Mouse (Mus musculus) heart, embryonic 12.5 days (tissue): ENCODE data around the gene Pon1. TPM values are rescaled to one million over a fixed set of nuclear protein-coding genes. Genes with fewer than 3 reads are reported as not detected.
"Not testable (repeated sequence)": the region's sequence is repeated elsewhere in the genome, so short reads cannot be mapped to it uniquely, and the experiment has no call there.

Experiments
- ATAC-seq: fragments of 200-750 bp; cut with Nextera tagmentation; 2 replicates; pipeline ENCODE4 v1.8.0; 2017; ENCODE audit warnings: moderate TSS enrichment, moderate library complexity; ENCODE audit not compliant: insufficient number of reproducible peaks, low FRiP score
- H3K27ac ChIP-seq: fragments of 300-500 bp; sonication (generic); 2 replicates; pipeline ENCODE4 v1.5.1; 2016; ENCODE audit warnings: mild to moderate bottlenecking, moderate library complexity; ENCODE audit not compliant: poor library complexity, severe bottlenecking
- H3K27me3 ChIP-seq: fragments of 300-500 bp; sonication (generic); replicated peaks from 2 replicates; pipeline ENCODE4 v1.6.1; 2016; ENCODE audit warnings: mild to moderate bottlenecking, moderate library complexity
- H3K36me3 ChIP-seq: fragments of 300-500 bp; sonication (generic); 2 replicates; pipeline ENCODE4 v1.6.1; 2016; ENCODE audit warnings: mild to moderate bottlenecking, moderate library complexity
- H3K4me1 ChIP-seq: fragments of 300-500 bp; sonication (generic); replicated peaks from 2 replicates; pipeline ENCODE4 v1.6.1; 2016; ENCODE audit warnings: mild to moderate bottlenecking
- H3K4me2 ChIP-seq: fragments of 300-500 bp; sonication (generic); 2 replicates; pipeline ENCODE4 v1.6.1; 2016; ENCODE audit warnings: mild to moderate bottlenecking, moderate library complexity
- H3K4me3 ChIP-seq: fragments of 300-500 bp; sonication (generic); 2 replicates; pipeline ENCODE4 v1.5.1; 2016; ENCODE audit warnings: mild to moderate bottlenecking
- H3K9ac ChIP-seq: fragments of 300-500 bp; sonication (generic); 2 replicates; pipeline ENCODE4 v1.6.1; 2016; ENCODE audit warnings: mild to moderate bottlenecking, moderate library complexity
- H3K9me3 ChIP-seq: fragments of 300-500 bp; sonication (generic); replicated peaks from 2 replicates; pipeline ENCODE4 v1.6.1; 2016; ENCODE audit warnings: mild to moderate bottlenecking, moderate library complexity
- WGBS: fragments of 180-500 bp; shearing (Covaris S2); methylation state at CpG from one replicate; pipeline ENCODE4 v1.1.7; 2016; 5-methylcytosine and 5-hydroxymethylcytosine counted together
- polyA plus RNA-seq: library from polyadenylated mRNA; unstranded; fragments of >200 nt; fragmentation: Nextera tagmentation; extraction: Ambion mirVana; gene quantifications from 2 replicates; pipeline ENCODE4 v1.2.1, GENCODE M21; 2016

The Pon1 gene
- not detected in 2 replicates for polyA plus RNA-seq

DNA sequence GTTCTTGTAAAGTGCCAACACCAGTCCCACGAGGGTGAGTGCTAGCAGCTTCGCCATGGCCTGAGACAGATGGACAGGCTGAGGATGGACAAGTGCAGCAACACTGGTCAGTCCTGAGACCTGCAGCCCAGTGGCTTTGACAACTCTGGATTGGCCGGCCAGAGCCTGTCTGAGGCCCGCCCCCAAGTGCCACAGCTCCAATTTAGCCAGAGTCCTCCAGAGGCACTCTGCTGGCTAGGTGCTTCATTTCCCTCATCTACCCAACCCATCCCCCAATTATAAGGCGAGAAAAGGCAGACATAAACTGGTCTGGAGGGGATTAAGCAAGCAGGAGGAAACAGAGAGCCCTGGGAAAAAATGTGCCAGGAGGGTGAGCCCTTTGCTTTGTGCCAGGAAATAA lies at the start of gene Pon1:
Pon1 (minus strand) TSS at position 254 of the 400 bp plus-strand sequence.
- Histone ChIP-seq H3K4me3 (no peak within 1 kb of the TSS), H3K36me3 (no peaks in the 10 kb centered on the region), H3K4me2 (no peak within 1 kb of the TSS), H3K27me3 (peaks cover 3% of the 10 kb centered on the region; the same call in 1 of the 2 replicates), H3K4me1 (0 out of 2 replicates have a peak, but pooled peaks cover 6% of the 10 kb centered on the region), H3K9me3 (no peaks in the 10 kb centered on the region), H3K9ac (no peak within 1 kb of the TSS), H3K27ac (no peak within 1 kb of the TSS)
- no peak for ATAC-seq
- 23% methylated on average over 5 of the region's 5 CpGs for WGBS

DNA sequence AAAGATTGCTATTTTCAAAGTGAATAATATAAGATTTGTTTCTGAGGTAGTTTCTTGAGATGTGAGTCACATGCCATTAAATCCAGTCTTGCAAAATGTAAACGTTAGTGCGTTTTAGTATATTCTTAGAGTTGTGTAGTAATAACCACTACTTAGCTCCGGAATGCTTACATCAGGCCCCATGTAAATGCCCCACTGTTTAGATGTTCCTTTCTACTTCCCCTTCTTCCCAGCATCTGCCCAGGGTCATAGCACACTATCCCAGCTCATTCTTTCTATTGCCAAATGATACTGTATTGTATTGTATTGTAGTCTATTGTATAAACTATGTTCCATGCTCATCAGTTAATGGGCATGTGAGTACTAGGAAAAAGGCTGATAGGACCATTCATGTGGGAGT lies 45.1 kb upstream of the Pon1 start:
- Histone ChIP-seq H3K9ac (no peak overlapping the region), H3K4me1 (no peaks in the 10 kb centered on the region), H3K4me3 (no peak overlapping the region), H3K27ac (no peak overlapping the region), H3K36me3 (peaks cover 37% of the 10 kb centered on the region), H3K9me3 (no peaks in the 10 kb centered on the region), H3K27me3 (no peaks in the 10 kb centered on the region), H3K4me2 (no peak overlapping the region)
- WGBS = 93% methylated on average over 3 of the region's 3 CpGs
- ATAC-seq = no peak

DNA sequence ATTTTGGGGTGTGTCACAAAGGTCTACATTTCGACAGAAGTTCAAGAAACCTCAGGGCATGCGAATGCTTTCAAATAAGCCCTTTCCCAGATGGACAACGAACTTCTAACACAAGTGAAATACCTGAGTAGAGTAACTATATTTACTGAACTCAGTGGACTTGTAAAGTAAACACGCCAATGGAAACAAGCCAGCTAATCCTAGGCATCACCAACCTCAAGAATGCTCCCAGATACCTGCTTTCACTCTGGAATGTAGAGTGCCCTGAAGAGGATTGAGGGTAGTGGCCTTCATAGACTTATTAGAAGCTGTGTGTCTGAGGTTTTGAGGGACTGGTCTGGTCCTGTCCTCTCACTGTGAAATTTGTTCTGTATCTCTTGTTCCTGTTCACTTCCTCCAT lies 43.8 kb upstream of the Pon1 start:
- H3K9ac ChIP-seq = no peak overlapping the region
- H3K36me3 ChIP-seq = peaks cover 34% of the 10 kb centered on the region
- no peak for ATAC-seq
- no peaks in the 10 kb centered on the region for H3K9me3 ChIP-seq
- no peak overlapping the region for H3K4me3 ChIP-seq
- H3K27ac ChIP-seq = no peak overlapping the region
- H3K4me1 ChIP-seq = no peaks in the 10 kb centered on the region
- 81% methylated on average over 4 of the region's 4 CpGs for WGBS
- H3K4me2 ChIP-seq = no peak overlapping the region
- no peaks in the 10 kb centered on the region for H3K27me3 ChIP-seq

- 88% methylated on average over 8 of the region's 8 CpGs for WGBS
- no peak overlapping the region for H3K9ac ChIP-seq
- no peak for ATAC-seq
Measured at GRCm38 (mm10) chr6:5236843-5237371, 43.2 kb upstream of the Pon1 start.

DNA sequence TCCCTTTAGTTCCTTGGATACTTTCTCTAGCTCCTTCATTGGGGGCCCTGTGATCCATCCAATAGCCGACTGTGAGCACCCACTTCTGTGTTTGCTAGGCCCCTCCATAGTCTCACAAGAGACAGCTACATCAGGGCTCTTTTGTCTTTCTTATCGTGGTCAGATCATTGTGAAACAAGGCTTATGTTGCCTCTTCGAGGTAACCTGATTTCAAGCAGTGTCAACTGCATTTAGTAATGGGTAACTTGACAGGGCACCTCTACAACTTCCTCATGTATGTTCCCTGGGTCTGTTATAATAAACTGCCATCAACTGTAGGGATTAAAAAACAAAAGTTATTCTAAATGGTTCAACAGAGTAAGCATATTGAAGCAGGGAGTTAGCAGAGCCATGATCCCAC lies 40.8 kb upstream of the Pon1 start:
- no peak for ATAC-seq
- Histone ChIP-seq H3K4me2 (no peak overlapping the region), H3K36me3 (peaks cover 32% of the 10 kb centered on the region), H3K4me3 (no peak overlapping the region), H3K9me3 (no peaks in the 10 kb centered on the region), H3K27me3 (no peaks in the 10 kb centered on the region), H3K4me1 (no peaks in the 10 kb centered on the region), H3K27ac (no peak overlapping the region), H3K9ac (no peak overlapping the region)
- WGBS = 81% methylated on average over 3 of the region's 3 CpGs

More at GRCm38 (mm10) chr6:5236843-5237371, 43.2 kb upstream of the Pon1 start:
- no peaks in the 10 kb centered on the region for H3K27me3 ChIP-seq
- H3K27ac ChIP-seq = no peak overlapping the region
- H3K4me3 ChIP-seq = no peak overlapping the region
- H3K4me2 ChIP-seq = no peak overlapping the region
- H3K9me3 ChIP-seq = no peaks in the 10 kb centered on the region
- no peaks in the 10 kb centered on the region for H3K4me1 ChIP-seq
- peaks cover 30% of the 10 kb centered on the region for H3K36me3 ChIP-seq

GRCm38 (mm10) chr6:5233812-5234211 lies 40.1 kb upstream of the Pon1 start:
- Histone ChIP-seq H3K27me3 (no peaks in the 10 kb centered on the region), H3K27ac (no peak overlapping the region), H3K4me1 (no peaks in the 10 kb centered on the region), H3K36me3 (peaks cover 30% of the 10 kb centered on the region), H3K4me2 (no peak overlapping the region), H3K9ac (no peak overlapping the region), H3K4me3 (no peak overlapping the region), H3K9me3 (no peaks in the 10 kb centered on the region)
- ATAC-seq = no peak
- WGBS = 91% methylated on average over 1 of the region's 1 CpGs

GRCm38 (mm10) chr6:5232022-5232421 lies 38.3 kb upstream of the Pon1 start:
- no peak overlapping the region for H3K27ac ChIP-seq
- H3K27me3 ChIP-seq = no peaks in the 10 kb centered on the region
- H3K9me3 ChIP-seq = no peaks in the 10 kb centered on the region
- ATAC-seq = no peak
- no peak overlapping the region for H3K9ac ChIP-seq
- no peak overlapping the region for H3K4me2 ChIP-seq
- no peak overlapping the region for H3K4me3 ChIP-seq
- 87% methylated on average over 4 of the region's 4 CpGs for WGBS
- H3K36me3 ChIP-seq = peaks cover 24% of the 10 kb centered on the region
- H3K4me1 ChIP-seq = no peaks in the 10 kb centered on the region

GRCm38 (mm10) chr6:5230261-5230660 lies 36.5 kb upstream of the Pon1 start:
- Histone ChIP-seq H3K9ac (no peak overlapping the region), H3K36me3 (peaks cover 17% of the 10 kb centered on the region), H3K27ac (no peak overlapping the region), H3K9me3 (no peaks in the 10 kb centered on the region), H3K4me2 (no peak overlapping the region), H3K4me3 (no peak overlapping the region), H3K4me1 (no peaks in the 10 kb centered on the region), H3K27me3 (no peaks in the 10 kb centered on the region)
- WGBS = 81% methylated on average over 5 of the region's 5 CpGs
- ATAC-seq = no peak

GRCm38 (mm10) chr6:5223551-5223950 lies 29.8 kb upstream of the Pon1 start:
- not testable (repeated sequence) for H3K4me1 ChIP-seq, H3K27ac ChIP-seq, H3K9ac ChIP-seq, ATAC-seq, H3K4me2 ChIP-seq, H3K27me3 ChIP-seq, H3K9me3 ChIP-seq, H3K36me3 ChIP-seq, H3K4me3 ChIP-seq
- 82% methylated on average over 2 of the region's 2 CpGs for WGBS

- no peaks in the 10 kb centered on the region for H3K9me3 ChIP-seq
- no peak overlapping the region for H3K4me2 ChIP-seq
- no peaks in the 10 kb centered on the region for H3K27me3 ChIP-seq
- no peak for ATAC-seq
- H3K36me3 ChIP-seq = peaks cover 10% of the 10 kb centered on the region
- no peak overlapping the region for H3K27ac ChIP-seq
- H3K4me1 ChIP-seq = no peaks in the 10 kb centered on the region
- no peak overlapping the region for H3K9ac ChIP-seq
- H3K4me3 ChIP-seq = no peak overlapping the region
- WGBS = 73% methylated on average over 3 of the region's 3 CpGs
Measured at GRCm38 (mm10) chr6:5222080-5222479, 28.3 kb upstream of the Pon1 start.

DNA sequence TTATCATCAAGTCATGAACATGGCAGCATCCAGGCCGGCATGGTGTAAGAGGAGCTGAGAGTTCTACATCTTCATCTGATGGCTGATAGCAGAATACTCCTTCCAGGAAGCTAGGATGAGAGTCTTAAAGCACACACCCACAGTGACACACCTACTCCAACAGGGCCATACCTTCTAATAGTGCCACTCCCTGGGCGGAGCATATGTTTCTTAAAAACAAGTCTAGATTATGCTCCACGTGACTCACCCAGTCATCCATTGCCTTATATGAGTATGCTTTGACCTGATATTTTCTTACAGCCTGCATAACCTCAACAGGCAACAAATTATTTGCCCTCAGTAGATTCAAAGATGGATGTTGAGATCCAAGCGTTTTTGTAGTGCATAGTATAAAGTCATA lies 24.4 kb upstream of the Pon1 start:
- Histone ChIP-seq H3K27ac (no peak overlapping the region), H3K4me1 (no peaks in the 10 kb centered on the region), H3K27me3 (no peaks in the 10 kb centered on the region), H3K4me2 (no peak overlapping the region), H3K9me3 (no peaks in the 10 kb centered on the region), H3K4me3 (no peak overlapping the region), H3K9ac (no peak overlapping the region), H3K36me3 (peaks cover 12% of the 10 kb centered on the region)
- ATAC-seq = no peak
- WGBS = 84% methylated on average over 4 of the region's 4 CpGs

DNA sequence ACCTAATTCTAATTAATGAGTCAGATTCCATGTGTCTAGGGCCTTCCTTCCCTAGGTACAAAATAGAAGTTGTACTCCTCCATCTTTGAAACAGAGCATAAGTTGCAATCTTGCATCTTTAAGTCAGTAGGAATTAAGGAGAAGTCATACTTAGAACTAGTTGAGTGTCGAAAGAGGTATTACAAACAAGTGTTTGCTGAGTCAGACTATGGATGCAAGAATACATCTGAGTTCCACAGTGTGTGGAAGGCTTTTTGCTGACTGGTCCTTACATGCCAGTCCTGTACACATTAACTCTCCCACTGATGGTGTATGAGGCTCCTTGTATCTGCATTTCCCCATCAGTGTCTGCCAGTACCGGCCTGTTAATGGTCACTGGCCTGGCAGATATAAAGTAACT lies 14.1 kb upstream of the Pon1 start:
- Histone ChIP-seq H3K4me1 (no peaks in the 10 kb centered on the region), H3K27ac (no peak overlapping the region), H3K36me3 (no peaks in the 10 kb centered on the region), H3K4me3 (no peak overlapping the region), H3K9ac (no peak overlapping the region), H3K27me3 (no peaks in the 10 kb centered on the region), H3K4me2 (no peak overlapping the region), H3K9me3 (no peaks in the 10 kb centered on the region)
- 81% methylated on average over 2 of the region's 2 CpGs for WGBS
- no peak for ATAC-seq
